Mouse (Mus musculus): ENCODE results near the gene Kcnc1. TPM values are rescaled to one million over a fixed set of nuclear protein-coding genes. Genes with fewer than 3 reads are reported as not detected.

Kcnc1 gene
- polyA plus RNA-seq, 1 experiment from 2014 or later: not detected

GRCm38 (mm10) chr7:46422764-46423412, 26.6 kb downstream of the Kcnc1 start:
- Histone ChIP-seq H3K27ac (replicated peaks in 1 of 2; ENCODE audit: control insufficient read depth in 1 of 2, insufficient read depth in 1 of 2, low read depth in 2 of 2, low read length in 2 of 2) (no peak overlapping the region), H3K9me3 (ENCODE audit: control insufficient read depth, low read length) (no peaks in the 10 kb centered on the region), H3K36me3 (ENCODE audit: control insufficient read depth, insufficient read depth, low read length) (no peaks in the 10 kb centered on the region), H3K4me1 (ENCODE audit: control insufficient read depth in 2 of 2, insufficient read depth in 2 of 2, low read length in 2 of 2) (no peaks in the 10 kb centered on the region), H3K4me3 (ENCODE audit: control insufficient read depth in 1 of 2, insufficient read depth in 1 of 2, low read depth in 1 of 2, low read length in 2 of 2) (no peak overlapping the region), H3K4me2 (ENCODE audit: low read length) (no peak overlapping the region), H3K27me3 (ENCODE audit: control insufficient read depth, insufficient read depth, low read length) (0 out of 2 replicates have a peak, but pooled peaks cover 4% of the 10 kb centered on the region), H3K9ac (ENCODE audit: low read length) (no peak overlapping the region)
- WGBS: 54% methylated on average over 18 of the region's 18 CpGs
- ATAC-seq (ENCODE audit: insufficient number of reproducible peaks, insufficient read depth, low FRiP score, low read depth): no peak

- WGBS: 46% methylated on average over 3 of the region's 3 CpGs
- no peak overlapping the region for H3K4me2 ChIP-seq (ENCODE audit: low read length)
- no peak for ATAC-seq (ENCODE audit: insufficient number of reproducible peaks, insufficient read depth, low FRiP score, low read depth)
Measured at GRCm38 (mm10) chr7:46423951-46424350, 27.7 kb downstream of the Kcnc1 start.

GRCm38 (mm10) chr7:46425012-46425411, 28.7 kb downstream of the Kcnc1 start:
- WGBS: 66% methylated on average over 4 of the region's 4 CpGs
- no peak overlapping the region for H3K4me3 ChIP-seq (ENCODE audit: control insufficient read depth in 1 of 2, insufficient read depth in 1 of 2, low read depth in 1 of 2, low read length in 2 of 2)
- 0 out of 2 replicates have a peak, but pooled peaks cover 4% of the 10 kb centered on the region for H3K27me3 ChIP-seq (ENCODE audit: control insufficient read depth, insufficient read depth, low read length)
- no peak overlapping the region for H3K4me2 ChIP-seq (ENCODE audit: low read length)
- H3K36me3 ChIP-seq (ENCODE audit: control insufficient read depth, insufficient read depth, low read length): no peaks in the 10 kb centered on the region
- no peak for ATAC-seq (ENCODE audit: insufficient number of reproducible peaks, insufficient read depth, low FRiP score, low read depth)
- no peak overlapping the region for H3K27ac ChIP-seq (replicated peaks in 1 of 2; ENCODE audit: control insufficient read depth in 1 of 2, insufficient read depth in 1 of 2, low read depth in 2 of 2, low read length in 2 of 2)
- no peaks in the 10 kb centered on the region for H3K9me3 ChIP-seq (ENCODE audit: control insufficient read depth, low read length)
- H3K4me1 ChIP-seq (ENCODE audit: control insufficient read depth in 2 of 2, insufficient read depth in 2 of 2, low read length in 2 of 2): no peaks in the 10 kb centered on the region
- H3K9ac ChIP-seq (ENCODE audit: low read length): no peak overlapping the region

More at GRCm38 (mm10) chr7:46423951-46424350, 27.7 kb downstream of the Kcnc1 start:
- H3K27me3 ChIP-seq (ENCODE audit: control insufficient read depth, insufficient read depth, low read length): 0 out of 2 replicates have a peak, but pooled peaks cover 4% of the 10 kb centered on the region
- no peaks in the 10 kb centered on the region for H3K9me3 ChIP-seq (ENCODE audit: control insufficient read depth, low read length)
- no peak overlapping the region for H3K9ac ChIP-seq (ENCODE audit: low read length)
- no peak overlapping the region for H3K4me3 ChIP-seq (ENCODE audit: control insufficient read depth in 1 of 2, insufficient read depth in 1 of 2, low read depth in 1 of 2, low read length in 2 of 2)
- no peaks in the 10 kb centered on the region for H3K4me1 ChIP-seq (ENCODE audit: control insufficient read depth in 2 of 2, insufficient read depth in 2 of 2, low read length in 2 of 2)
- H3K36me3 ChIP-seq (ENCODE audit: control insufficient read depth, insufficient read depth, low read length): no peaks in the 10 kb centered on the region
- no peak overlapping the region for H3K27ac ChIP-seq (replicated peaks in 1 of 2; ENCODE audit: control insufficient read depth in 1 of 2, insufficient read depth in 1 of 2, low read depth in 2 of 2, low read length in 2 of 2)

GRCm38 (mm10) chr7:46433874-46434273, 37.6 kb downstream of the Kcnc1 start:
- H3K4me2 ChIP-seq (ENCODE audit: low read length): no peak overlapping the region
- H3K36me3 ChIP-seq (ENCODE audit: control insufficient read depth, insufficient read depth, low read length): no peaks in the 10 kb centered on the region
- H3K9ac ChIP-seq (ENCODE audit: low read length): no peak overlapping the region
- ATAC-seq (ENCODE audit: insufficient number of reproducible peaks, insufficient read depth, low FRiP score, low read depth): no peak
- WGBS: 52% methylated on average over 5 of the region's 5 CpGs
- H3K9me3 ChIP-seq (ENCODE audit: control insufficient read depth, low read length): no peaks in the 10 kb centered on the region
- no peak overlapping the region for H3K4me3 ChIP-seq (ENCODE audit: control insufficient read depth in 1 of 2, insufficient read depth in 1 of 2, low read depth in 1 of 2, low read length in 2 of 2)
- H3K4me1 ChIP-seq (ENCODE audit: control insufficient read depth in 2 of 2, insufficient read depth in 2 of 2, low read length in 2 of 2): no peaks in the 10 kb centered on the region; a peak in 1 of 4 replicates
- H3K27ac ChIP-seq (replicated peaks in 1 of 2; ENCODE audit: control insufficient read depth in 1 of 2, insufficient read depth in 1 of 2, low read depth in 2 of 2, low read length in 2 of 2): no peak overlapping the region
- H3K27me3 ChIP-seq (ENCODE audit: control insufficient read depth, insufficient read depth, low read length): no peaks in the 10 kb centered on the region

GRCm38 (mm10) chr7:46435833-46436232, 39.5 kb downstream of the Kcnc1 start:
- Histone ChIP-seq H3K4me1 (ENCODE audit: control insufficient read depth in 2 of 2, insufficient read depth in 2 of 2, low read length in 2 of 2) (no peaks in the 10 kb centered on the region; a peak in 1 of 4 replicates), H3K4me3 (ENCODE audit: control insufficient read depth in 1 of 2, insufficient read depth in 1 of 2, low read depth in 1 of 2, low read length in 2 of 2) (no peak overlapping the region), H3K4me2 (ENCODE audit: low read length) (no peak overlapping the region), H3K9ac (ENCODE audit: low read length) (no peak overlapping the region), H3K27me3 (ENCODE audit: control insufficient read depth, insufficient read depth, low read length) (no peaks in the 10 kb centered on the region), H3K9me3 (ENCODE audit: control insufficient read depth, low read length) (no peaks in the 10 kb centered on the region), H3K36me3 (ENCODE audit: control insufficient read depth, insufficient read depth, low read length) (no peaks in the 10 kb centered on the region), H3K27ac (replicated peaks in 1 of 2; ENCODE audit: control insufficient read depth in 1 of 2, insufficient read depth in 1 of 2, low read depth in 2 of 2, low read length in 2 of 2) (no peak overlapping the region)
- WGBS: 80% methylated on average over 5 of the region's 5 CpGs
- ATAC-seq (ENCODE audit: insufficient number of reproducible peaks, insufficient read depth, low FRiP score, low read depth): no peak

- ATAC-seq (ENCODE audit: insufficient number of reproducible peaks, insufficient read depth, low FRiP score, low read depth): no peak
- H3K4me3 ChIP-seq (ENCODE audit: control insufficient read depth in 1 of 2, insufficient read depth in 1 of 2, low read depth in 1 of 2, low read length in 2 of 2): no peak overlapping the region
- no peaks in the 10 kb centered on the region for H3K9me3 ChIP-seq (ENCODE audit: control insufficient read depth, low read length)
- H3K4me2 ChIP-seq (ENCODE audit: low read length): no peak overlapping the region
- no peaks in the 10 kb centered on the region for H3K27me3 ChIP-seq (ENCODE audit: control insufficient read depth, insufficient read depth, low read length)
- WGBS: 63% methylated on average over 9 of the region's 9 CpGs
- no peak overlapping the region for H3K9ac ChIP-seq (ENCODE audit: low read length)
- no peaks in the 10 kb centered on the region; a peak in 1 of 4 replicates for H3K4me1 ChIP-seq (ENCODE audit: control insufficient read depth in 2 of 2, insufficient read depth in 2 of 2, low read length in 2 of 2)
- no peak overlapping the region for H3K27ac ChIP-seq (replicated peaks in 1 of 2; ENCODE audit: control insufficient read depth in 1 of 2, insufficient read depth in 1 of 2, low read depth in 2 of 2, low read length in 2 of 2)
- no peaks in the 10 kb centered on the region for H3K36me3 ChIP-seq (ENCODE audit: control insufficient read depth, insufficient read depth, low read length)
Measured at GRCm38 (mm10) chr7:46438537-46439141, 42.3 kb downstream of the Kcnc1 start.

GRCm38 (mm10) chr7:46443163-46443562, 46.9 kb downstream of the Kcnc1 start:
- no peaks in the 10 kb centered on the region for H3K9me3 ChIP-seq (ENCODE audit: control insufficient read depth, low read length)
- H3K9ac ChIP-seq (ENCODE audit: low read length): no peak overlapping the region
- H3K4me3 ChIP-seq (ENCODE audit: control insufficient read depth in 1 of 2, insufficient read depth in 1 of 2, low read depth in 1 of 2, low read length in 2 of 2): no peak overlapping the region
- H3K4me2 ChIP-seq (ENCODE audit: low read length): no peak overlapping the region
- H3K27me3 ChIP-seq (ENCODE audit: control insufficient read depth, insufficient read depth, low read length): no peaks in the 10 kb centered on the region
- no peaks in the 10 kb centered on the region for H3K36me3 ChIP-seq (ENCODE audit: control insufficient read depth, insufficient read depth, low read length)
- H3K4me1 ChIP-seq (ENCODE audit: control insufficient read depth in 2 of 2, insufficient read depth in 2 of 2, low read length in 2 of 2): no peaks in the 10 kb centered on the region
- WGBS: 85% methylated on average over 10 of the region's 10 CpGs
- H3K27ac ChIP-seq (replicated peaks in 1 of 2; ENCODE audit: control insufficient read depth in 1 of 2, insufficient read depth in 1 of 2, low read depth in 2 of 2, low read length in 2 of 2): no peak overlapping the region
- ATAC-seq (ENCODE audit: insufficient number of reproducible peaks, insufficient read depth, low FRiP score, low read depth): no peak
